Mouse (Mus musculus) kidney, adult 11 months (tissue): Measurements from ENCODE around the gene Mafg.
"Not testable (repeated sequence)": the region's sequence is repeated elsewhere in the genome, so short reads cannot be mapped to it uniquely, and the experiment has no call there.

ENCODE experiments used
- DNase-seq: peaks from one replicate; pipeline ENCODE4 v3.0.0; 2022

Gene Mafg

GRCm38 (mm10) chr11:120633520-120634343 is at the start of gene Mafg:
Gene Mafg, minus strand, starts transcription at chr11:120633600.
- peak; percentile 95 for DNase-seq

- no peak for DNase-seq
Observed at GRCm38 (mm10) chr11:120682683-120683082, 49.3 kb upstream of the Mafg start.

DNA sequence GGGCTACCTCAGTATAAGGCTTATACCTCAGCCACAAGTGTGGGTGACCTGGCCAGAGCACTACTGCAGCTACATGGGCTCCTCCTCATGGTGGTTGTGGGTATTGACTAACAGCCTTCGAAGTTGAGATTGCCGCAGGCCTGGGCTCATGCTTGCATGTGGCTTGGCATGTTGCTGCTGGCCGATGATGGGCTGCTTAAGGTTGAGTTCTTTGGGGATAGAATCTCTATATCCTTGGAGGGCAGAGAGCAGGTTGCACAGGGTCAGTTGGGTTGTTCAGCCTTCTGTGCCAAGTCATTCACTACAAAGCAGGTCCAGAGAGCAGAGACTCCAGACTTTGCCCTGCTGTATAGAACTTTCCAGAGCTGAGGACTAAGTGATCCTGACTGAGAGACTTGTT is 46.5 kb upstream of the Mafg start:
- peak; percentile 88 for DNase-seq

DNA sequence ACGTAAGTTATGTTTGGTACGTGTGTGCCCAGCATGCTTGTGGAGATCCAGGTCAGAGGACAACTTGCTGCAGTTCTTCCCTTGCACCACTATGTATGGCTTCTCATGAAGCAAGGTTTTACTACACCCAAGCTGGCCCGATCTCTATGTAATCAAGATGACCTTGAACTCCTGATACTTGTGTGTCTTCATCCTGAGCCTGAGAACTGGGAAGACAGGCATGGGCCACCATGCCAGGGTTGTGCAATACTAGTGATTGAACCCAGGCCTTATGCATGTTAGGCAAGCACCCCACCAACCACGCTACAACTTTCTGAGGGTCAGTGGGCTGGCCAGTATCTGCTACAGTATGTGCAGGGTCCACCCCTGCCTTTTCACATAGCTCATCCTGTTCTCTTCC is 43.6 kb upstream of the Mafg start:
- DNase-seq = no peak

DNA sequence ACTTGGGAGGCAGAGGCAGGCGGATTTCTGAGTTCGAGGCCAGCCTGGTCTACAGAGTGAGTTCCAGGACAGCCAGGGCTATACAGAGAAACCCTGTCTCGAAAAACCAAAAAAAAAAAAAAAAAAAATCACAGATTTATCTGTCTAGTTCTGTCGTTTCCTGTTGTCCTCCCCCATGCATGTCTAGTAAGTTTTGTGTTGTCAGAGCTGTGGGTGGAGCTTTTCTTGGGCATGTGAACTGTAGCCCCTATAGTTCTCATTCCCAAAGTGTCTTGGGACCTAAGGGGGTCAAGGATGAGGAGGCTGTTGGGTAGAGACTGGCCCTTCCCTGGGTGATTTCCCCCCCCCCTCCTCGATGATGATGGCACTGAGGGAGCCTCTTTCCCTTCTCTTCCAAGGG is 42.5 kb upstream of the Mafg start:
- DNase-seq = not testable (repeated sequence)

- DNase-seq = no peak
Observed at GRCm38 (mm10) chr11:120673594-120674122, 40.3 kb upstream of the Mafg start.

GRCm38 (mm10) chr11:120672687-120673593 is 39.5 kb upstream of the Mafg start, which contains the start of gene Aspscr1:
Gene Aspscr1, plus strand, starts transcription at chr11:120672973.
- DNase-seq = peak; percentile 95

DNA sequence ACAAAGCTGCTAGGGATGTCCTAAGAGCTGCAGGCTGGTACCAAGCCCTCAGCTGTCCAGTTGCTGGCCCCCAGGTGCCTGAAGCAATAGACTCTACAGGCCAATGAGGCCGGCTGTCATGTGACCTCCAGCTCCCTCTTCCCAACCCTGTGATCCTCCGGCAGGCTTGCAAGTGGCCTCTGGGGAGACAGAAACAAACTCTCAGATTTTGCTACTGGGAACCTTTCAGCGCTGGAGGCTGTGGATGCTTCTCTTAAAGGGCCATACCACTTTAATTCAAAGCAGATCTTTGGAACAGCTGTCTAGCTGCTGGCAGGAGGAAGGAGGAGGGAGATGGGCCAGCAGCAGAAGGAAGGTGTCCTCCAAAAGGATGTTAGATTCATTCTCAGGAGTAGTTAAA is 33.2 kb upstream of the Mafg start:
- DNase-seq = no peak

DNA sequence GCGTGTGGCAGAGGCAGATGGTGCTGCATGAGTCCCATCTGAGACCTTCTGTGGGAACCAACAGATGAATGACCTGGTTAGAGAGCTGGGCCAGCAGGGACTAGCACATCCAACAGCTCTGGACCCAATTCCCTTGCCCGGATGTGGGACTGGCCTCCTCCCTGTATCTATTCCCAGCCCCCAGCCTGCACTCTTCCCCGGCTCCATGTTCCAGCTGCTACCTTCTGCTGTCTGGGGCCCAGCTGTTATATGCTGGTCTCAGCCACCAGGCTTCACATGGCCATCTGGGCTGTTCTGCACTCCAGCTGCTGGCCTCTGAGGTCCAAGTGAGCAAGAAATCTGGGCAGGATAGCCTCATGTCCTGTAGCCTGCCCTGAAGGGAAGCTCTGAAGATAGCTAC is 32.0 kb upstream of the Mafg start:
- no peak for DNase-seq

DNA sequence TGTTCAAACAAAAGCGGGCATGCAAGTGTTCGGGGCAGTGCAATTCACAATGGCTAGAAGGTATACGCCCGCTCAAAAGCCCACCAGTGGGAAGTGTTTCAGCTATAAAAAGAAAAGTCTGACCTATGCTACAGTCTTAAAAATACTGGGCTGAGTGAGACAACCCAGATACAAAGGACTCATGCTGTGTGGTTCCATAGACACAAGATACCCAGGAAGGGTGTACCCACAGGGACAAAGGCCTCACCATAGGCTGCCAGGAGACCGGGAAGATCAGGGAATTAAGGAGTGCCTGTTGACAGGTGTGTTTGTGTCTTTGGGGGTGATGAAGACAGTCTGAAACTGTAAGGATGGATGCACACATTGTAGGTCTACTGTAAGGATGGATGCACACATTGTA is 30.3 kb upstream of the Mafg start:
- DNase-seq = no peak

GRCm38 (mm10) chr11:120662759-120663158 is 29.4 kb upstream of the Mafg start:
- DNase-seq = no peak

DNA sequence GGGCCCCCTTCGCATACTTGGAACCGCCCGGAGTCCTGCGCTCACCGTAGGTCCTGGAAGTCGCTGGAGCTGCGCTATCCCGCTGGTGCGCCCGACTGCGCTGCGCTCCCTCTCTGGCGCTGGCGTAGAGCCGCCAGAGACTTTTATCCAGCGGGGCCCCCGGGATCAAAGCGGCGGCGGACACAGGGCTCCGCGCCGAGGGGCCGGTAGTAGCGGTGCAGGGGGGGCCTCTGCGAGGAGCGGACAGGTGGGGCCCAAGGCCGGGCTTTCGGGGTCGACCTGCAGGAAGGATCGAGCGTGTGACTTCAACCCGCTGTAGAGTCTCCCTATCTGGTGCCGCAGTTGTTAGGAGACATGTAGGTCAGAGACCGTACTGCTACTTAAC is 27.7 kb upstream of the Mafg start, which contains the start of gene Notum:
Gene Notum (minus strand): TSS at position 100 of the 385 bp plus-strand sequence.
- DNase-seq = no peak

GRCm38 (mm10) chr11:120660301-120661075 is 27.1 kb upstream of the Mafg start:
- DNase-seq = peak; percentile 45

- DNase-seq = peak; percentile 30
Observed at GRCm38 (mm10) chr11:120659509-120660300, 26.3 kb upstream of the Mafg start.

DNA sequence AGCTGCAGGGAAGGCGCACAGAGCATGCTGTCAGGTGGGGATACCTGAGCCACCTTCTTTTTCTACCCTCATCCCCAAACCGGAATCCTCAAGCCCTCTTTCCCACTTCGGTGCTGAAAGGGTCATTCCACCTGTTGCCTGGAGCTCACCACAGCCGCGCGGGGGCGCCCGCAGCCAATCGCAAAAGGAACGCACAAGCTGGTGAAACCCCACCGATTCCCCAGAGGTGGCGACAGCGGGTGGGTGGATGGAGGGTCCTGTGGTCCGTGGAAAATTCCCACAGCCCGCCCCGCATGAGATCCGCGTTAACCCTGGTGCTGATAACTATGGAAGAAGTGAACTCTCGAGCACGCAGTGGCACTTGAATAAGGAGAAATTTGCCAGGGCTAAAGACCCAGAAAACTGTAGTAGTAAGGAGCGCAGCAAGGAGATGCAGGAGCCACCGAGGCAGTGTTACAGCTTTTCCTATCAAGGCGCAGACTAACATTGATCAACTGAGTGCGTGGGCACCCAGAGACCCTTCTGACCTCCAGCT is 25.5 kb upstream of the Mafg start:
- DNase-seq = peak; percentile 77

DNA sequence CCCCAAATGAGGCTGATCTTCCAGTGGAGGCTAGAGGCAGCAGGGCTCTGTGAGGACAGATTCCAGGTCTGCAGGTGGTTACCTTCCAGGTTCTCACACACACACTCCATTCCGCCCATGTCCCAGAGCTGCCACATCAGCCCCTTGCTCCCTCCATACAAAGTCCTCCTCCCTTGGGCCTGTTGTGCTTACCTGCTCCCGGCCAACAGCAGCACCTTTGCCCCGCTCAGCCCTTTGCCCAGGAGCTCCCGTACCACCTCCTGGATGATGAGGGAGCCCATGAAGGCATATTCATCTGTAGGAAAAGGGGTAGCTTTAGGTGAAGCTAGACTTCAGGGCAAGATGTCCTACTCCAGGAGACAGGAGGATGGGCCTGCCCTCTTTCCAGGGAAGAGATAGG is 23.9 kb upstream of the Mafg start:
- peak; percentile 75 for DNase-seq

DNA sequence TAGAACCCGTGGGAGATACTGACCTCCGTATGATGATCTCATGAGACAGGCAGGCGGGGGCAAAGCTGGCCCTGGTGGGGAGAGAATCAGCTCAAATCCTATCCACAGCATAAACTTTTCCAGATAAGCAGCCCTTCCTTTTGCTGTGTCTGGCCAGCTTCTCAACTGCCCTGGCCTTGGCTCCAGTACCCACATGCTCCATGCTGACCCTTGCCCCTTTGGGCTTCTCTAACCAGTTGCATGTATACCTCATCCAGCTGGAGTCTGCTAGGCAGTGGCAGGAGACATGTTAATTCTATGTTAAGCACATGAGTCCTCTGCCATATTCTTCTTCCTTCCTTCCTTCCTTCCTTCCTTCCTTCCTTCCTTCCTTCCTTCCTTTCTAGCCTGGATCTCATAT is 21.3 kb upstream of the Mafg start:
- DNase-seq = peak; percentile 49

- no peak for DNase-seq
Observed at GRCm38 (mm10) chr11:120651872-120652271, 18.5 kb upstream of the Mafg start.

DNA sequence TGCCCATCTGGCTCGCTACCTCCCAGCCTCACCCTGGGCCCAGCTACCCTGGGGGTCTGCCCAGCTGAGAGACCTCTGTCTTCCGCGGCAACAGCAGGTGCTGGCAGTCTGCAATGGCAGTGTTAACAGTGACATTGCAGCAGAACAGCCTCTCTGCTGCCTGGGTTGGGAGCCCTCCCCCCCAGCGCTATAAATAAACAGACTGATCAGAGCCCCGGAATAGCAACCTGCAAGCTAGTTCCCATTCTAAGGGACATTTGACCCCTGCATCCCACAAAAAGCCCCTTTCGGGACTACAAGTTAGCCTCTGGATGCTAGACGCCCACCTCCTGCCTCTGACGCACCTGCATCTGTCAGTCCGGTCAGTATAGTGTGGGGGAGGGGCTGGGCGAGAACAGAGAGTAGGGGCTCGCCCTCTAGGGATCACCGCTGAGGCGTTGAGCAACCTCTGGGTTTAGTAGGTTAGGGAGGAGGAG is 14.6 kb upstream of the Mafg start, which contains the start of gene Myadml2:
Gene Myadml2 (minus strand): TSS at position 158 of the 476 bp plus-strand sequence.
- DNase-seq = no peak

DNA sequence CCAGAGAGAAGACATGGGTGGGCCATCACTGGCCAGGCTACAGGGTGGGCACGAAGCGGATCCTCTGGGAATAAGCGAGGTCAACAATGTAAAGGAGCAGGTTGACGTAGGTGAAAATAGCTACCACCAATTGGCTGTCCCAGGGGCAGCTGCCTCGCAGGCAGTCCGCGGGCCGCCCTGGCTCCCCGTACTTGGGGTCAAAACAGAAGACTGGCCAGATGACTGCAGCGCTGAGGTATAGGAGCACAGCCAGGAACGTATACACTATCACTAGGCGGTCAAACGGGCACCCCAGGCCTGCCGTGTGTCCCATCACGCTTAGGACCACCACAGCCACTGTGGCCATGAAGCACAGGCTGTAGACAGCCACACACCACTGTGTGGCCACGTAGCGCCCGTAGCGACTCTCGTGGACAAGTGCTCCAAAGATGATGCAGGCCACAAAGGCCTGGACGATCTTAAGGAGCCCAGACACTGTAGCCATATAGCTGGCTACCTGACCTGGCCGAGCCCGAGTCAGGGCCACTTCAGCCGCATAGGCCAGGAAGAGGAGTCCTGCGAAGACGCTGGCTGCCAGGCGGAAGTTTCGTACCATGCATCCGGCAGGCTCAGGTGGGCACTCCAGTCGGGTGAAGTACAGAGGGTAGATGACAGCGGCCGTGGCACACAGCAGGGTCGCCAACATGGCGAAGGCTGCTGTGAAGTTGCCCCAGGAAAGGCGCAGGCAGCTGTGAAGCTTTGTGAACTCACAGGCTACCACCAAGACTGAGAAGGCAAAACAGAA is 13.8 kb upstream of the Mafg start:
- DNase-seq = no peak
